Comparison of ENCODE assay signal across 16 mouse cellular contexts in genomic region chr1:53882480-53882879, GRCm38 (mm10).
DNase-seq lines count a peak whose midpoint lies in the region; ATAC-seq lines count a peak whose summit lies in the region.
"Had no signal": no experiment of that assay in that cellular context is flagged by ENCODE, and none has a peak within 500 bp of the region (broad histone marks: within the 10 kb centered on the region; RNA-seq: fewer than 3 reads in every experiment).

No protein-coding gene starts in this region.

- peak; percentile 22 for DNase-seq in CD4-positive, CD25-positive, alpha-beta regulatory T cell, adult 2 months (ENCODE audit: low read depth, low spot score)
- DNase-seq in CD4-positive helper T cell, adult 2 months (ENCODE audit: low read depth, low spot score): peak; percentile 34
- DNase-seq in spleen, postnatal 14 days (ENCODE audit: low spot score in 2 of 2): no peak
- DNase-seq in adrenal gland, adult 8-10 months: no peak
- no peak for DNase-seq in frontal cortex, postnatal 36 days (ENCODE audit: low spot score in 2 of 2)
- DNase-seq: cerebellum, adult 11-12 months; cerebellum, postnatal 10 days; heart, postnatal 10 days; kidney, adult 18-20 months; kidney, postnatal 10 days had no signal

- no peak for ATAC-seq in CD4-positive, CD25-positive, alpha-beta regulatory T cell, adult 4 months
- ATAC-seq in granulocyte monocyte progenitor cell, adult 5-6 weeks (replicated peaks; ENCODE audit: poor library complexity, severe bottlenecking): peak; percentile 40; the same call in 1 of the 2 replicates
- peak; percentile 59; the same call in 1 of the 2 replicates for ATAC-seq in megakaryocyte-erythroid progenitor cell, adult 5-6 weeks (replicated peaks; ENCODE audit: low FRiP score, low TSS enrichment, poor library complexity, severe bottlenecking)
- ATAC-seq: hindbrain, postnatal 0 days; lung, postnatal 0 days; midbrain, embryonic 13.5 days had no signal

Comparison
In these comparisons a context has a peak if more than half of its experiments do, and no peak if none do; other contexts are left out.
1. DNase-seq: peak in CD4-positive, CD25-positive, alpha-beta regulatory T cell, adult 2 months (single experiment) and CD4-positive helper T cell, adult 2 months (single experiment); none in spleen, postnatal 14 days (0 of 2), adrenal gland, adult 8-10 months (single experiment) and frontal cortex, postnatal 36 days (0 of 2).